Mouse (Mus musculus): ENCODE results near the gene Kcnk2.

Kcnk2 gene

DNA sequence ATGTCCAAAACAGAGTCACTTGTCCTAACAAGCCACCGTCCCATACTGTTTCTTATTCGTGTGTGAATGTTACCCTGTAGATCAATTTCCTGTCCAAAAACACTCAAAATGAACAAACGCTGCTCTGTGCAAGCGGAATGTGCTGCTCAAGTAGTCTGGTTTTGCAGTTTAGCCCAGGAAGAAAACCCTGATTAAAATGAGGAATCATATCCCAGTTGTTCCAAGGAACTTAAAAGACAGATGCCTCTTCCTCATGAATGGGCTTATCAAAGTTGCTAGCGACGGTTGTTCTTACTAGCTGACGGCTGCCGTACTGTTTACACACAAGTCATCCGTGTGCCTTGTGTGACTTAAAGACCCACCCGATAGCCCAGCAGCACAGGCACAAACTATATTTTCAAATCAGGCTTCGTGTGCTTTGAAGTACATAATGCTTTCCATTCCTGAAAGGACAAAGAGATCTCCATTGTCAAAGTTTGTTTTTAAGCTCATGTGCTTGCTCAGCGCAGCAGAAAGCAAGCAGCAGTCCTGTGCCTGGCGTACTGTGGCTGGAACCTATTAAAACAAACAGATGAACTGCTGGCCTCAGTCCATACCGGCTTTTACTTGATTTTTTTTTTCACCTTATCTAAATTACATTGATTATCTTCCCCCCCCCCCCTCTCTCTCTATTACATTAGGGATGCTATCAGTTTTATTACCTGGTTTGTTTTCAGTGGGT lies at the start of gene Kcnk2:
TSS of gene Kcnk2 (minus strand) at position 51 of the 721 bp plus-strand sequence.
- no peak for DNase-seq (ENCODE audit: low spot score in 2 of 2)

- no peak for DNase-seq (ENCODE audit: low spot score in 2 of 2)
These were observed 38.7 kb upstream of the Kcnk2 start for GRCm38 (mm10) chr1:189440741-189441140.

DNA sequence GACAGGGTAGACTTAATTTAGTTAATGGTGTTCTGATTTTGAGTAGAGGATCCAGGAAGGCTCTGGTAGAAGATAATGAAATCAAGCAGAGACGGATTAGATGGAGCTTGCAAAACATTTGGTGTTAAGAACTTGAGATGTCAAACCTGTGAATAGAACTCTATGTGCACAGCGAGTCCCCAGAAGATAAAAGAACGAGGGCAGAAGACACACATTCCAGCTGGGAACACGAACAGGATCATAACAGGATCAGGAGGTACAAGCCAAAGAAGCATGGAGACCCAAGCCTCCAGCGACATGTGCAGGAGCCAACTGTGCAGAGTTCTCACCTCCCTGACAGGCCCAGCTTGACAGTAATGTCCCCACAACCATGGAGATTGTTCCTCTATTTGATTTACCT lies 35.1 kb upstream of the Kcnk2 start:
- no peak for DNase-seq (ENCODE audit: low spot score in 2 of 2)

DNA sequence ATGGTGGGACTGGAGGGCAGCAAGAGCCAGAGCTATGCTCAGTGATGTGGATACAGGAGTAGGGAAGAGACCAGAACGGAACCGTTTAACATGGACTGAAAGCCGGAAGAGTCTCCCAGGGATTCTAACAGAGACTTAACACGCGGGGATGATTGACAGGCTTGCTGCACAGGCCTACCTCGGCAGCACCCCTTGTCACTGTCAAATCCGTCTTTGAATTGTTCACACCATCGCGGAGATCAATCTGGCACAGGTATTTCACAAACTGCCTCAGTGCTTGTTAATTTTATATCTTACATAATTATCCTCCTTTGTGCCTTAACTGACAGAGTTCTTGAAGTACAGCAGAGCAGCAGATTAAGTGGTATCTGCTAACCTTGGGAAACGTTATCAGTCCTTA lies 33.4 kb upstream of the Kcnk2 start:
- no peak for DNase-seq (ENCODE audit: low spot score in 2 of 2)

- DNase-seq (ENCODE audit: low spot score in 2 of 2), result no peak
These were observed 29.4 kb upstream of the Kcnk2 start for GRCm38 (mm10) chr1:189431479-189431878.

GRCm38 (mm10) chr1:189430534-189430933 lies 28.5 kb upstream of the Kcnk2 start:
- DNase-seq (ENCODE audit: low spot score in 2 of 2), result no peak

DNA sequence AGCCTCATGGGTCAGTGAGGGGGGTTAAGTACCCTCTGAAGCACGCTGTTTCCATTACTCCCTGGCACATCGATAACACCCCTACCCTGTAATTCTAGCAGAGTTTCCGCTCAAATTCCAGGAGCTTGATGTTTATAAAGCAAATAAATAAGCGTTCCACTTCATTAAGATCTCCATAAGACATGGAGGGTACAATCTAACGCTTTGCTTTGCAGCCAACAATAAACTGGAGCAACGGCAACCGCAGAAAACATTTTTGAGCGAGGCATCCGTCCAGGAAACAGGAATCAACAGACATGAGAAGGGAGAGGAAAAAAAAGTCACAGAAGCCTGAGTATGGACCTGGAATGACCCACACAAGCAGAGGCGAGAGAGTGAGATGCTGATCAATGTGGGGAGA lies 27.5 kb upstream of the Kcnk2 start:
- no peak for DNase-seq (ENCODE audit: low spot score in 2 of 2)

DNA sequence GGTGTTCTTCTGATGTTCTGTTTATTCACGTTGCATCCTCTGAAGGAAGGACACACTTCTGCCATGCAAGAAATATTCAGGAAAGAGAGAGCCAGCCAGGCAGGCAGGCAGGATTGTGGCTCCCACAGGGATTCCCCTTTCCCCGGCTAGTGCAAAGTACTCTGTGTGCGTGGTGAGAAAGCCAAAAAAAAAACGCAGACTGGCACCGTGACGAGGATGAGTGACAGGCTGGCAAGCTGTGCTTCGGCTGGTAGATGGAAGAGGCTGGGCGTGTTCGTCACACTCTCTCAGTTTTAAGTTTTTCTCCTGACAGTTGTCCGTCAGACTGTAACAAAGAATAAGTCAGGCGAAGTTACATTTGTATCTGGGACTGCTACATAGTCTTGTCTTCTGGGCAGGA lies 24.2 kb upstream of the Kcnk2 start:
- DNase-seq (ENCODE audit: low spot score in 2 of 2), result no peak

- DNase-seq (ENCODE audit: low spot score in 2 of 2), result no peak
These were observed 17.8 kb upstream of the Kcnk2 start for GRCm38 (mm10) chr1:189419914-189420313.

DNA sequence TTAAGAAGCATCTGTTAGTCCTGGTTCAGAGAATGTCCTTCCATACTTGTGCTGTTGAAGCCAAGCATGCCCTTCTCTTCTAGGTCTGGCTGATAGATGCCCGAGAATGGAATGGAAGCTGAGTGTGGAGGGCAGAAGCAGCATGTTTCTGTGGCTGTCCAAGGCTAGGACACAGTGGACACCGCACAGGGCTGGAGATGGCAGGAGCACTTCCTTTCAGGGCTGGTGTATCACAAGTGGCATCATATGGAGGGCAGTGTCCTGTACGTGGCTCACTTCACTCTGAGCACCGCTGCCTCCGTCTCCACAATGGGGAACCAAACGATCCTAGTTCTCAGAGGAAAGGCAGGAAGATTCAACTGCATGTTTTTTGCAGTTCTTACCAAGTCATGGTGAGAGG lies 7.8 kb upstream of the Kcnk2 start:
- no peak for DNase-seq (ENCODE audit: low spot score in 2 of 2)

- peak in 1 of 2 experiments; percentile 24 for DNase-seq (ENCODE audit: low spot score in 2 of 2)
These were observed 3.1 kb upstream of the Kcnk2 start for GRCm38 (mm10) chr1:189405221-189405620.

GRCm38 (mm10) chr1:189403546-189403945 lies 1.5 kb upstream of the Kcnk2 start:
- no peak for DNase-seq (ENCODE audit: low spot score in 2 of 2)

GRCm38 (mm10) chr1:189403139-189403538 lies 1.1 kb upstream of the Kcnk2 start:
- DNase-seq (ENCODE audit: low spot score in 2 of 2), result no peak

DNA sequence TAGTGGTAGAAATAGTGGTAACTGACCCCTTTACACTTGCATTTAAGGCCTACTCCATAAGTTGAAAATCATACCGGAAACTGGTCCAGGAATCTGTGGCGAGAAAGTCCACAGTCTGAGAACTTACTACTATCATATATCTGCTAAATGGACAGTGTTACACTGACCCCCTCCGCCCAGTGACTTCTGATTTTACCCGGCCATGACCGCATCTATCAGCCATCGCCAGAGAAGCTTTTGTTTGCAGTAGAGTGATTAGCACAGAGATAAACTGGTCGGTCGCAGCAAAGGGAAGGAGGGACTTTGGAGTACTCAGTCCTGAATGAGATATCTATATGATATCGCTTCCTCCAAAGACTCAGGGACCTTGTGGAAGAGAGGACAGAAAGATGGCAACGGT lies 15.2 kb downstream of the Kcnk2 start:
- DNase-seq (ENCODE audit: low spot score in 2 of 2), result no peak

DNA sequence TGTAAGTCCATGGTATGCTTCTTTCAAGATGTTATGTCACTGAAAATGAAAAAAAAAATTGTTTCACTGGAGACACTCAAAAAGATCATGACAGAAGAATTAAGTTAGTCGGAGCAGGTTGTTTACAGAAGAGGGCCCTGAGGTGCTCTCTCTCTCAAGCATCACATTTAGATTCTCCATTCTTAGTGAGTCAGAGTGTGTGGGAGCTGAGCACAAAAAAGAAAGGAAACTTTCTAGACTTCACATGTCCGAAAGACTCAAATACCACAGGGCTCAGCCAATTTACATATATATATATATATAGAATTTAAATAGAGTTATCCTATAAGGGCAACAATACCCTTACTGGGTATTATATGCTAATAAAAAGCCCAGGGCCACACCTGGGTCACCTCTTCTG lies 15.9 kb downstream of the Kcnk2 start:
- DNase-seq (ENCODE audit: low spot score in 2 of 2), result no peak

DNA sequence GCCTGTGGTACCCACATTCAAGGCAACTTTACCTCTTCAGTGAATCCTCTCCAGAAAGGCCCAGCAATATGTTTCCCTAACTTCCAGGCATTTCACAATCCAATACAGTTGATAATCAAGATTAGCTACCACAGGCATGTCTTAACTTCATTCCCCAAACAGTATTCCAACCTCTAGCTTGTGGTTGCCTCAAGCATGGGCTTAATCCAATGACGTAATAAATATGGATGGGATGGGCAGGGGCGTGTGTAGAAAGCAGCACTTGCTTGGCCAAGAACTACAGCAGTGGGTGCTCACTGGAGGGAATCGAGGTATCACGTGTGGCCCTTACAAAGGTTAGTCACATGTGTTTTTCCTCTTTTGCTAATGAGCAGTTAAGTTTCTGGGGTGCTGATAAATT lies 34.4 kb downstream of the Kcnk2 start:
- DNase-seq (ENCODE audit: low spot score in 2 of 2), result no peak

- DNase-seq (ENCODE audit: low spot score in 2 of 2), result no peak
These were observed 37.9 kb downstream of the Kcnk2 start for GRCm38 (mm10) chr1:189364188-189364587.

DNA sequence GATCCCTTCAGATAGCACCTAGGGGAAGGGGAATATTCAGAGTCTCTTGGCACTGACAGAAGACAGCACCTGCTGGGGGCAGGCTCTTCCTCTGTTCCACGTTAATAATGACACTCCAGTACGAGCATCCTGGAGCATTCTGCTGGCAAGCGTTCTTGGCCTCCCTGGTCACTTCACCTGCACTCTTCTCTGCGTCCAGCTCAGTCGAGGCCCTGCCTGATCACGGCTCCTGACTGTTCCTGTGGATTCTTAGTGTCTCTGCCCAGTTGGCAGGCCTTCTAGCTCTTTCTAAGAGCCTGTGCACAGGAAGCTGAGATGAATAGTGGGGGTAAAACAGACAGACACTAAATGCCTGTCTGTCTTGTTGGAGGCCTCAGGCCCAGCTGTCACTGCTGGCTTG lies 39.5 kb downstream of the Kcnk2 start:
- no peak for DNase-seq (ENCODE audit: low spot score in 2 of 2)

GRCm38 (mm10) chr1:189359699-189360098 lies 42.4 kb downstream of the Kcnk2 start:
- DNase-seq (ENCODE audit: low spot score in 2 of 2), result peak; percentile 19 to 21

GRCm38 (mm10) chr1:189353887-189354286 lies 48.2 kb downstream of the Kcnk2 start:
- DNase-seq (ENCODE audit: low spot score in 2 of 2), result no peak

DNA sequence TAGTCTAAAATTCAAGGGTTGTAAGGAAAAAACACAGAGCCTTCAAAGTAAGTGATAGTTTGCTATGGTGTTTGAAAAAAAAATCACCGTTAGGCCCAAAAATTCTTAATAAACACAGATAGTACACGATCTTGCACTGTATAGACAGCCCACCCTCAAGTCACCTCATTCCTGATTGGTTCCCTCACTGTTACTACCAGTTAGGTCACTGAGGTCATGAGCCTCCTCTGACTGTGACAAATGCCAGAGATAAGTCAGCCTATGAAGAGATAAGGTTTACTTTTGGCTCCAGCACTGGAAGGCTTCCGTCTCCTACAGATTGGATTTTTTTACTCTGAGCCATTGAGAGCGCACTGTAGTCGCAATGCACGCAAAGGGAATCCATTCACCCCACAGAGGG lies 50.3 kb downstream of the Kcnk2 start:
- DNase-seq (ENCODE audit: low spot score in 2 of 2), result no peak

DNA sequence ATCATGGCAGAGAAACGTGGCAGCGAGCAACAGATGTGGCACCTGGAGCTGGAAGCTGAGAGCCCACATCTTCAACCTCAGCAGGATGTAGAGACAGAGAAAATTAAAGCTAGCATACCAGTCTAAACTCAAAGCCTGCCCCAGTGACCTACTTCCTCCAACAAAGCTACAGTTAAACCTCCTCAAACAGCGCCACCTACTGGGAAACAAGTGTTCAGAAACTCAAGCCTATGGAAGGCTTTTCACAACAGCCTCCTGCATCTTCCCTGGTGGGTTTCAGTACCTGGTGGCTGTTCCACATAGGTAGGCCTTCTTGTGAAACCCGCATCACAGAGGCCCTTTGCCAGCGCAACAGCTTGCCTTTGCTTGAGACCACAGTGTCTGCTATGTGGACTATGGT lies 52.9 kb downstream of the Kcnk2 start:
- DNase-seq (ENCODE audit: low spot score in 2 of 2), result no peak

DNA sequence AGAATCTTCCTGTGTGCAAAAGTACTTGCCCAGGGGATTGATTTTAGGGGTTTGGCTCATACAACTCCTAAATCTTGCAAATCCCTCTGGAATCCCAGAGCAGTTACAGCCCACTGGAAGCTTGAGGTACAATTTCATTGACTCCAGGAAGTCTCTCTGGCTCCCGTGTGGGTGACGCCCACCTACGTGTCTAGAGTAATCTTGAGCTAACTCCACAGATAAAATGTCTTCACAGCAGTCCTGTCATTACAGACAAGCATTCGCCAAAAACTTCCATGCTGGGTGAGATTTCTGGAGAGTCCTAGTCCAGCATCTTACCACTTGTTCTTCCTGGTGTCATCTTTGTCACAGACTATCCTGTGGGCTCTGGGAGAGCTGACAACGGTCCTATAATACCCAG lies 56.9 kb downstream of the Kcnk2 start:
- DNase-seq (ENCODE audit: low spot score in 2 of 2), result no peak

Measured in urinary bladder, postnatal 36 days (tissue).